Mouse (Mus musculus): ENCODE measurements around the gene Dynlt3. TPM values are rescaled to one million over a fixed set of nuclear protein-coding genes. Genes with fewer than 3 reads are reported as not detected.
"Not testable (repeated sequence)": the region's sequence is repeated elsewhere in the genome, so short reads cannot be mapped to it uniquely, and the experiment has no call there.

The Dynlt3 gene
- polyA plus RNA-seq, 1 experiment from 2014 or later = 91.8 TPM

- H3K27me3 ChIP-seq (ENCODE audit: insufficient read depth, low read length); H3K27ac ChIP-seq; H3K4me3 ChIP-seq (replicated peaks; ENCODE audit: low read depth, low read length); H3K36me3 ChIP-seq (ENCODE audit: insufficient read depth, low read length); H3K4me2 ChIP-seq (ENCODE audit: low read length); H3K4me1 ChIP-seq (replicated peaks; ENCODE audit: insufficient read depth, low read length); ATAC-seq (replicated peaks; ENCODE audit: low FRiP score, low read depth); H3K9me3 ChIP-seq (replicated peaks; ENCODE audit: low read length); H3K9ac ChIP-seq (ENCODE audit: low read depth, low read length); DNase-seq (ENCODE audit: low spot score): not testable (repeated sequence)
- TF ChIP-seq CTCF (IDR thresholded peaks at IDR 0.05; ENCODE audit: low read depth) = 0 out of 2 replicates have a peak, but pooled peaks have one; percentile 2
- WGBS = 56% methylated on average over 2 of the region's 2 CpGs
These were observed 22.7 kb downstream of the Dynlt3 start for GRCm38 (mm10) chrX:9640126-9640525.

Other genes starting within 250 kb of the Dynlt3 start
- 1.9 and 2.1 TPM in 2 replicates for gene Cybb, start 175.2 kb downstream of the Dynlt3 start, polyA plus RNA-seq (2015; fragmentation: Nextera tagmentation; extraction: Ambion mirVana)
- not detected in 2 replicates for gene H2al1o, start 90.6 kb downstream of the Dynlt3 start, polyA plus RNA-seq (2015; fragmentation: Nextera tagmentation; extraction: Ambion mirVana)
- gene Hypm, start 183.9 kb upstream of the Dynlt3 start, polyA plus RNA-seq (2015; fragmentation: Nextera tagmentation; extraction: Ambion mirVana) = not detected in 2 replicates
- gene H2al3, start 186.7 kb upstream of the Dynlt3 start, polyA plus RNA-seq (2015; fragmentation: Nextera tagmentation; extraction: Ambion mirVana) = not detected in 2 replicates
- gene Sytl5, start 222.6 kb upstream of the Dynlt3 start, polyA plus RNA-seq (2015; fragmentation: Nextera tagmentation; extraction: Ambion mirVana) = 0.69 and 0.75 TPM in 2 replicates

Data from kidney, postnatal 0 days (tissue).